Mouse (Mus musculus) heart, embryonic 16.5 days (tissue): ENCODE data around the gene 1700017B05Rik. TPM values are rescaled to one million over a fixed set of nuclear protein-coding genes. Genes with fewer than 3 reads are reported as not detected.

Source experiments
- ATAC-seq: fragments of 200-750 bp; cut with Nextera tagmentation; replicated peaks from 2 replicates; pipeline ENCODE4 v1.8.0; 2017; ENCODE audit warnings: moderate number of reproducible peaks; ENCODE audit not compliant: insufficient read depth, low FRiP score; ENCODE audit errors: extremely low read depth
- H3K27ac ChIP-seq: fragments of 300-500 bp; sonication (generic); 2 replicates; pipeline ENCODE4 v1.5.1; 2014; ENCODE audit warnings: mild to moderate bottlenecking, low read length, control low read depth, moderate library complexity
- H3K27me3 ChIP-seq: fragments of 300-500 bp; sonication (generic); 2 replicates; pipeline ENCODE4 v1.6.1; 2014; ENCODE audit warnings: low read length, mixed read lengths; ENCODE audit not compliant: control insufficient read depth, insufficient read depth
- H3K36me3 ChIP-seq: fragments of 300-500 bp; sonication (generic); 2 replicates; pipeline ENCODE4 v1.6.1; 2014; ENCODE audit not compliant: control insufficient read depth, insufficient read depth
- H3K4me1 ChIP-seq: fragments of 300-500 bp; sonication (generic); 2 replicates; pipeline ENCODE4 v1.6.1; 2014; ENCODE audit warnings: low read length, mixed read lengths; ENCODE audit not compliant: control insufficient read depth, insufficient read depth
- H3K4me2 ChIP-seq: fragments of 300-500 bp; sonication (generic); 2 replicates; pipeline ENCODE4 v1.6.1; 2014; ENCODE audit warnings: low read depth, mild to moderate bottlenecking, control low read depth, low read length
- H3K4me3 ChIP-seq: fragments of 300-500 bp; sonication (generic); 2 replicates; pipeline ENCODE4 v1.5.1; 2014; ENCODE audit warnings: mild to moderate bottlenecking, control low read depth, low read length
- H3K9ac ChIP-seq: fragments of 300-500 bp; sonication (generic); 2 replicates; pipeline ENCODE4 v1.6.1; 2014; ENCODE audit warnings: low read length, control low read depth
- H3K9me3 ChIP-seq: fragments of 300-500 bp; sonication (generic); replicated peaks from 2 replicates; pipeline ENCODE4 v1.6.1; 2016; ENCODE audit warnings: low read length; ENCODE audit not compliant: control insufficient read depth
- WGBS: fragments of 180-500 bp; shearing (Covaris S2); extraction: QIAGEN DNeasy Blood & Tissue Kit; methylation state at CpG from one replicate; pipeline ENCODE4 v1.1.7; 2014; 5-methylcytosine and 5-hydroxymethylcytosine counted together
- polyA plus RNA-seq: library from polyadenylated mRNA; unstranded; fragments of >200 nt; fragmentation: Nextera tagmentation; extraction: Ambion mirVana; gene quantifications from 2 replicates; pipeline ENCODE4 v1.2.1, GENCODE M21; 2015

The 1700017B05Rik gene
- polyA plus RNA-seq, 1 experiment from 2014 or later: 14.2 TPM

DNA sequence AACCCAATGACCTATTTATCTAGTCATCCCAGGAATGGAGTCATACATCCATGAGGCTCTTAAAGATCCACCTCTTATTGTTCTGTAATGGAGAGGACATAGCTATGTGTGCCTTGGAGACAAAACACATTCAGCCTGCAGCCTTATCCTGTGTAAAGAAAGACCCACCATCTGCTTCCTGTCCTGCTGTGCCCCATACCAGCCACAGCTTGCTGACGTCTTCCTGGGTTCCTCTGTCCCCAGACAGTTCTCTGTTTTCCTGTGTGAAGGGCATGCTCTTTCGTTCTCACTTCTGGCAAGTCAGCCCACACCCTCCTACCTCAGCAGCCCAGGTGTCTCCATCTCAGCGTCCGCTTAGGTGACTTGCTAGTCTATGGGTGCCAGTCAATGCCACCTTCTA, 15.9 kb upstream of the 1700017B05Rik start:
- Histone ChIP-seq H3K4me2 (no peak overlapping the region), H3K4me3 (no peak overlapping the region), H3K36me3 (no peaks in the 10 kb centered on the region), H3K27me3 (no peaks in the 10 kb centered on the region; the same call in 1 of the 2 replicates), H3K9me3 (no peaks in the 10 kb centered on the region), H3K27ac (no peak overlapping the region), H3K9ac (no peak overlapping the region), H3K4me1 (peaks cover 15% of the 10 kb centered on the region)
- no peak for ATAC-seq
- WGBS: 33% methylated on average over 4 of the region's 4 CpGs

- H3K27me3 ChIP-seq: no peaks in the 10 kb centered on the region; the same call in 1 of the 2 replicates
- no peak for ATAC-seq
- H3K4me1 ChIP-seq: peaks cover 15% of the 10 kb centered on the region
- H3K36me3 ChIP-seq: no peaks in the 10 kb centered on the region
- no peak overlapping the region for H3K4me3 ChIP-seq
- H3K4me2 ChIP-seq: no peak overlapping the region
- no peak overlapping the region for H3K27ac ChIP-seq
- H3K9ac ChIP-seq: no peak overlapping the region
- H3K9me3 ChIP-seq: no peaks in the 10 kb centered on the region
These were observed 13.9 kb upstream of the 1700017B05Rik start for GRCm38 (mm10) chr9:57276311-57276710.

- ATAC-seq: no peak
- Histone ChIP-seq H3K9ac (no peak overlapping the region), H3K9me3 (no peaks in the 10 kb centered on the region), H3K27ac (no peak overlapping the region), H3K27me3 (no peaks in the 10 kb centered on the region), H3K36me3 (no peaks in the 10 kb centered on the region), H3K4me1 (peaks cover 11% of the 10 kb centered on the region), H3K4me2 (no peak overlapping the region), H3K4me3 (no peak overlapping the region)
- WGBS: 30% methylated on average over 6 of the region's 6 CpGs
These were observed 11.5 kb upstream of the 1700017B05Rik start for GRCm38 (mm10) chr9:57273805-57274494.

GRCm38 (mm10) chr9:57272902-57273804, 10.7 kb upstream of the 1700017B05Rik start:
- no peak for ATAC-seq
- Histone ChIP-seq H3K9ac (no peak overlapping the region), H3K4me2 (no peak overlapping the region), H3K27ac (no peak overlapping the region), H3K4me1 (peaks cover 6% of the 10 kb centered on the region), H3K9me3 (no peaks in the 10 kb centered on the region), H3K36me3 (no peaks in the 10 kb centered on the region), H3K4me3 (no peak overlapping the region), H3K27me3 (no peaks in the 10 kb centered on the region)
- 56% methylated on average over 8 of the region's 8 CpGs for WGBS

DNA sequence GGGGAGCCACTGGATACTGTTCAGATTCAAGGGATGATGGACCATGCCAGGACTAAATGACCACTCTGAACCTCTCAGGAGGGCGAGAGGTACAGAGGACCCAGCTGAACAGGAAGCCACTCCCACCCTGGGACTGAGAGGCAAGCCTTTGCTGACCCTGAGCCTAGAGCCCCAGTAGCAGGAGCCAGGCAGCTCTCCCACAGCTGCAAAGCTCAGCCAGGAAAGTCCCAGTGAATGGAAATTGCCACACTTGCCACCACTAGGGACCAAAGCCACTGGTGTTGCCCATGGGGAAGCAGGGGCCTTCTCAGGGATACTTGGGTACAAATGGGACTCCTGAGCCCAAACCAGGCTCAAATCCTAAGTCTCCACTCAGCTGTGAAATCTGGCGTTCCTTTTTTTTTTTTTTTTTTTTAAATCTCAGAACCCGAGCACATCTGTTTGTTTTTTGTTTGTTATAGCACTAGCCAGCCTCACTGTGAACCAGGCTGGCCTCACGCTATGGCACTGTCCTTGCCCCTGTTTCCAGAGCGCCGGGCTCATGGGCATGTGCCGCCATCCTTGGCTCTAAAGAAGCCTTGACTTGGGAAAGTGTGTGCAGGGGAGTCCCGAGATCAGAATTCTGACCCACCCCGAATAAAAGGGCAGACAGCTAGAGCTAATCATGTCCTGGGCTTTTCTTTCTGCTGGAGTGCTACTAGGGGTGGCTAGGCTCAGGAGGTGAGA, 9.6 kb upstream of the 1700017B05Rik start:
- H3K36me3 ChIP-seq: no peaks in the 10 kb centered on the region
- no peaks in the 10 kb centered on the region for H3K9me3 ChIP-seq
- no peak overlapping the region for H3K4me2 ChIP-seq
- no peaks in the 10 kb centered on the region for H3K27me3 ChIP-seq
- H3K9ac ChIP-seq: no peak overlapping the region
- WGBS: 64% methylated on average over 8 of the region's 9 CpGs
- no peak for ATAC-seq
- H3K27ac ChIP-seq: no peak overlapping the region
- no peak overlapping the region for H3K4me3 ChIP-seq
- no peaks in the 10 kb centered on the region for H3K4me1 ChIP-seq

DNA sequence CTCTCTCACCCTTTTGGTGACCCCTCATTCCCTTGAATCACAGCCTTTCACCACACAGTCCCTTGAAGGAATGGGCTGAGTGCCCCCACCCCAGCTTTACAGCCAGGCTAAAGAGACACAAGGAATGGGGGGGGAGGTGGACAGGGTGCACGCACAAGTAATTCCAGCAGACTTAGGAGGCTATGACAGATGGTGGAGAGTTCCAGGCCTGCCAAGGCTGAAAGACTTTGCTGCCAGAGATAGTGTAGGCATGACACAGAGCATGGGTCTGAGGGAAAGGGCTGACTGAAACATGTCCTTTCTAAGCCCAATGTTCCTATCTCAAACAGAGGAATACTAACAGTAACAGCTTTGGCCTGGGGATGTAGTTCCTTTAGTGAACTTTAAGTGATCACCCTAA, 8.7 kb upstream of the 1700017B05Rik start:
- no peaks in the 10 kb centered on the region for H3K9me3 ChIP-seq
- ATAC-seq: no peak
- H3K27me3 ChIP-seq: no peaks in the 10 kb centered on the region
- no peaks in the 10 kb centered on the region for H3K4me1 ChIP-seq
- 67% methylated on average over 1 of the region's 1 CpGs for WGBS
- no peaks in the 10 kb centered on the region for H3K36me3 ChIP-seq
- H3K4me2 ChIP-seq: no peak overlapping the region
- H3K9ac ChIP-seq: no peak overlapping the region
- no peak overlapping the region for H3K27ac ChIP-seq
- H3K4me3 ChIP-seq: no peak overlapping the region

GRCm38 (mm10) chr9:57270399-57270798, 8.0 kb upstream of the 1700017B05Rik start:
- Histone ChIP-seq H3K4me1 (peaks cover 2% of the 10 kb centered on the region), H3K27ac (no peak overlapping the region), H3K9me3 (no peaks in the 10 kb centered on the region), H3K27me3 (no peaks in the 10 kb centered on the region), H3K4me3 (no peak overlapping the region), H3K36me3 (no peaks in the 10 kb centered on the region), H3K9ac (no peak overlapping the region), H3K4me2 (no peak overlapping the region)
- 40% methylated on average over 8 of the region's 8 CpGs for WGBS
- ATAC-seq: no peak

- no peaks in the 10 kb centered on the region for H3K27me3 ChIP-seq
- H3K27ac ChIP-seq: no peak overlapping the region
- ATAC-seq: no peak
- no peaks in the 10 kb centered on the region for H3K9me3 ChIP-seq
- no peak overlapping the region for H3K4me2 ChIP-seq
- peaks cover 8% of the 10 kb centered on the region for H3K4me1 ChIP-seq
- no peak overlapping the region for H3K4me3 ChIP-seq
- H3K9ac ChIP-seq: no peak overlapping the region
- H3K36me3 ChIP-seq: no peaks in the 10 kb centered on the region
- WGBS: 33% methylated on average over 1 of the region's 1 CpGs
These were observed 7.0 kb upstream of the 1700017B05Rik start for GRCm38 (mm10) chr9:57269384-57269783.

GRCm38 (mm10) chr9:57268575-57268974, 6.2 kb upstream of the 1700017B05Rik start:
- no peaks in the 10 kb centered on the region for H3K9me3 ChIP-seq
- ATAC-seq: no peak
- no peaks in the 10 kb centered on the region for H3K36me3 ChIP-seq
- no peaks in the 10 kb centered on the region for H3K27me3 ChIP-seq
- peaks cover 8% of the 10 kb centered on the region for H3K4me1 ChIP-seq
- no peak overlapping the region for H3K9ac ChIP-seq
- H3K27ac ChIP-seq: no peak overlapping the region
- WGBS: 32% methylated on average over 3 of the region's 3 CpGs
- no peak overlapping the region for H3K4me3 ChIP-seq
- H3K4me2 ChIP-seq: no peak overlapping the region
